Mouse (Mus musculus) hindbrain, embryonic 14.5 days (tissue): ENCODE measurements around the gene Vmn1r107. TPM values are rescaled to one million over a fixed set of nuclear protein-coding genes. Genes with fewer than 3 reads are reported as not detected.
"Not testable (repeated sequence)": the region's sequence is repeated elsewhere in the genome, so short reads cannot be mapped to it uniquely, and the experiment has no call there.

Experiments
- ATAC-seq: fragments of 200-750 bp; cut with Nextera tagmentation; 2 replicates; pipeline ENCODE4 v1.8.0; 2017; ENCODE audit warnings: moderate number of reproducible peaks, mild to moderate bottlenecking, moderate TSS enrichment, moderate library complexity; ENCODE audit not compliant: low FRiP score
- DNase-seq: peaks from one replicate; pipeline ENCODE4 v3.0.0-alpha.2; 2015; ENCODE audit warnings: low spot score
- H3K27ac ChIP-seq: fragments of 300-500 bp; sonication (generic); 2 replicates; pipeline ENCODE4 v1.5.1; 2014; ENCODE audit warnings: mild to moderate bottlenecking, moderate library complexity
- H3K27me3 ChIP-seq: fragments of 300-500 bp; sonication (generic); 2 replicates; pipeline ENCODE4 v1.6.1; 2014; ENCODE audit warnings: mild to moderate bottlenecking, low read length, mixed read lengths; ENCODE audit not compliant: control insufficient read depth, insufficient read depth
- H3K36me3 ChIP-seq: fragments of 300-500 bp; sonication (generic); replicated peaks from 2 replicates; pipeline ENCODE4 v1.6.1; 2014; ENCODE audit not compliant: control insufficient read depth, insufficient read depth
- H3K4me1 ChIP-seq: fragments of 300-500 bp; sonication (generic); replicated peaks from 2 replicates; pipeline ENCODE4 v1.6.1; 2014; ENCODE audit warnings: antibody characterized with exemption, low read length, mixed read lengths; ENCODE audit not compliant: control insufficient read depth, insufficient read depth
- H3K4me2 ChIP-seq: fragments of 300-500 bp; sonication (generic); replicated peaks from 2 replicates; pipeline ENCODE4 v1.6.1; 2014; ENCODE audit warnings: mild to moderate bottlenecking, moderate library complexity
- H3K4me3 ChIP-seq: fragments of 300-500 bp; sonication (generic); replicated peaks from 2 replicates; pipeline ENCODE4 v1.5.1; 2014; ENCODE audit warnings: mild to moderate bottlenecking, low read length
- H3K9ac ChIP-seq: fragments of 300-500 bp; sonication (generic); 2 replicates; pipeline ENCODE4 v1.6.1; 2014
- H3K9me3 ChIP-seq: fragments of 300-500 bp; sonication (generic); 2 replicates; pipeline ENCODE4 v1.6.1; 2016; ENCODE audit warnings: low read length; ENCODE audit not compliant: control insufficient read depth
- WGBS: fragments of 180-500 bp; shearing (Covaris S2); extraction: QIAGEN DNeasy Blood & Tissue Kit; methylation state at CpG from one replicate; pipeline ENCODE4 v1.1.7; 2014; 5-methylcytosine and 5-hydroxymethylcytosine counted together
- polyA plus RNA-seq: library from polyadenylated mRNA; unstranded; fragments of >200 nt; fragmentation: Nextera tagmentation; extraction: Ambion mirVana; gene quantifications from 2 replicates; pipeline ENCODE4 v1.2.1, GENCODE M21; 2014

The Vmn1r107 gene
- polyA plus RNA-seq: not detected in 2 replicates

- not testable (repeated sequence) for H3K4me1 ChIP-seq, H3K9ac ChIP-seq, ATAC-seq, H3K9me3 ChIP-seq, H3K27ac ChIP-seq, H3K36me3 ChIP-seq, H3K27me3 ChIP-seq, DNase-seq, H3K4me2 ChIP-seq, H3K4me3 ChIP-seq
- no CpG with 5 or more reads among the region's 3 CpGs for WGBS
Measured at GRCm38 (mm10) chr7:20668618-20669017, at the start of gene Vmn1r107. Vmn1r107 (plus strand) TSS chr7:20668918.

- ATAC-seq, H3K4me3 ChIP-seq, H3K4me1 ChIP-seq, H3K9ac ChIP-seq, H3K4me2 ChIP-seq, H3K36me3 ChIP-seq, H3K9me3 ChIP-seq, H3K27me3 ChIP-seq, H3K27ac ChIP-seq, DNase-seq: not testable (repeated sequence)
- no CpG with 5 or more reads among the region's 2 CpGs for WGBS
Measured at GRCm38 (mm10) chr7:20703116-20703515, 34.4 kb downstream of the Vmn1r107 start, which contains the start of gene Vmn1r111. Vmn1r111 (minus strand) TSS chr7:20703216.

Other genes with a start within 250 kb of the Vmn1r107 start
- gene Vmn1r101, start 226.3 kb upstream of the Vmn1r107 start, polyA plus RNA-seq: not detected in 2 replicates
- not detected in 2 replicates for gene Gm10670, start 194.0 kb upstream of the Vmn1r107 start, polyA plus RNA-seq
- not detected in 2 replicates for gene Vmn1r103, start 158.4 kb upstream of the Vmn1r107 start, polyA plus RNA-seq
- not detected in 2 replicates for gene Vmn1r104, start 135.1 kb upstream of the Vmn1r107 start, polyA plus RNA-seq
- gene Gm5726, start 123.2 kb upstream of the Vmn1r107 start, polyA plus RNA-seq: not detected in 2 replicates
- not detected in 2 replicates for gene Gm4141, start 92.7 kb upstream of the Vmn1r107 start, polyA plus RNA-seq
- gene Gm4513, start 69.9 kb upstream of the Vmn1r107 start, polyA plus RNA-seq: not detected in 2 replicates
- not detected in 2 replicates for gene Vmn1r111, start 34.3 kb downstream of the Vmn1r107 start, polyA plus RNA-seq
- not detected in 2 replicates for gene Gm10668, start 61.7 kb downstream of the Vmn1r107 start, polyA plus RNA-seq
- gene Vmn1r112, start 102.3 kb downstream of the Vmn1r107 start, polyA plus RNA-seq: not detected in 2 replicates
- not detected in 2 replicates for gene Vmn1r113, start 118.4 kb downstream of the Vmn1r107 start, polyA plus RNA-seq
- not detected in 2 replicates for gene Vmn1r114, start 143.3 kb downstream of the Vmn1r107 start, polyA plus RNA-seq
- not detected in 2 replicates for gene Vmn1r115, start 176.1 kb downstream of the Vmn1r107 start, polyA plus RNA-seq
- not detected in 2 replicates for gene Vmn1r116, start 203.3 kb downstream of the Vmn1r107 start, polyA plus RNA-seq
- not detected in 2 replicates for gene Vmn1r117, start 215.2 kb downstream of the Vmn1r107 start, polyA plus RNA-seq
- not detected in 2 replicates for gene Vmn1r118, start 243.4 kb downstream of the Vmn1r107 start, polyA plus RNA-seq